Mouse (Mus musculus): ENCODE data around the gene Mia.

- TF ChIP-seq POLR2A (IDR thresholded peaks at IDR 0.05; ENCODE audit: borderline replicate concordance, insufficient read depth, low read length) (no peak), CTCF (IDR thresholded peaks at IDR 0.05; ENCODE audit: borderline replicate concordance, insufficient read depth, low read depth, low read length) (no peak)
Observed at GRCm38 (mm10) chr7:27174896-27175295, 6.1 kb downstream of the Mia start.
